Mouse (Mus musculus) erythroblast, embryonic 14.5 days (primary cell): ENCODE data around the gene Dus1l.

Source experiments
- GATA1 ChIP-seq: IDR thresholded peaks from 2 replicates; pipeline ENCODE4 v1.6.1; 2012; ENCODE audit warnings: low read length, inconsistent platforms, mixed read lengths
- TAL1 ChIP-seq: IDR thresholded peaks from 3 replicates; pipeline ENCODE4 v1.6.1; 2012; ENCODE audit warnings: low read length, inconsistent platforms, mixed read lengths

DNA sequence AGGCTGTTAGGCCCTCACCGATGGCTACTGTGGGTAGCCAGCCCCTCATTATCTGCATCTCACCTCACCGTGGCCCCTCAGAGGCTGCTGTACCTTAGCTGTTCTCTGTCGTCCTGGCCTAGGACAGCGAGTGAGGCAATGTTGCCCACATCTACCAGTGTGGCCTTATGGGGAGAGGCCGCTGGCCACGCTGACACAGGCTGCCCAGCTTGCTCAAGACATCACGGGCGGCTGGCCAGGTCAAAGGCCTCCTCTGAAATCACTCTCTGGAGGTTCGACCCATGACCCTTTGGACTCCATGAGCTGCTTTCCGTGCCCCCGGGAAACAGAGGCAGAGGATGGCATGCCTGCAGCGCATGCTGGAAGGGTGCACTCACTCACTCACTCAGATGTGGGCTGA, 34.5 kb upstream of the Dus1l start:
- TF ChIP-seq GATA1 (no peak), TAL1 (no peak)
